Mouse (Mus musculus) small intestine, adult 2 months (tissue): Measurements from ENCODE around the gene Rab3il1.

Experiments used
- CTCF ChIP-seq: fragments of 200-500 bp; IDR thresholded peaks from 2 replicates; pipeline ENCODE4 v1.5.1; 2012; ENCODE audit warnings: low read depth, mild to moderate bottlenecking, control low read depth, inconsistent platforms, low read length, moderate library complexity, mixed read lengths; ENCODE audit not compliant: insufficient replicate concordance, insufficient read length; ENCODE audit errors: extremely low read depth
- POLR2A ChIP-seq: fragments of 200-500 bp; IDR thresholded peaks from 2 replicates; pipeline ENCODE4 v1.6.1; 2012; ENCODE audit warnings: low read depth, mild to moderate bottlenecking, control low read depth, inconsistent platforms, low read length, moderate library complexity

DNA sequence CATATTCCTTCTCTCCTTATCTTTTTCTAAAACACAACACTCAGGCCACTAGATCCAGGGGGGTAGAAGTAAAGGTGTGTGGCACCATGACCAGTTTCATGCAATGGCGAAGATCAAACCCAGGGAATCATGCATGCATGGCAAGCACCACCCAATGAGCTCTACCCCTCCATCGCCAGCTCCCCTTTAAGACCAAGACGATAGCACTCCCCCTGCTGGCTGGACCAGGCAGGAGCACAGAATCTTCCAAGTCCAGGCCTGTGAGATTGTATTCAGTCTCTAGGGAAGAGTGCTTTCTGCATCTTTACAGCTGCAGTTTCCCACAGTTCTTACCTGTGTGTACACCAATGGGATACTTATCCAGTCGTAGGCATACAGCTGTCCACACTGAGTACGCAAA, 10.2 kb upstream of the Rab3il1 start:
- TF ChIP-seq CTCF (peak; percentile 92), POLR2A (no peak)
